Mouse (Mus musculus): ENCODE measurements at regions not wholly inside any gene's neighbourhood (a gene's known extent, or its start where the extent isn't known, plus 50 kb on each side); places are given as distances from the start of the nearest gene placed in this dataset.

DNA sequence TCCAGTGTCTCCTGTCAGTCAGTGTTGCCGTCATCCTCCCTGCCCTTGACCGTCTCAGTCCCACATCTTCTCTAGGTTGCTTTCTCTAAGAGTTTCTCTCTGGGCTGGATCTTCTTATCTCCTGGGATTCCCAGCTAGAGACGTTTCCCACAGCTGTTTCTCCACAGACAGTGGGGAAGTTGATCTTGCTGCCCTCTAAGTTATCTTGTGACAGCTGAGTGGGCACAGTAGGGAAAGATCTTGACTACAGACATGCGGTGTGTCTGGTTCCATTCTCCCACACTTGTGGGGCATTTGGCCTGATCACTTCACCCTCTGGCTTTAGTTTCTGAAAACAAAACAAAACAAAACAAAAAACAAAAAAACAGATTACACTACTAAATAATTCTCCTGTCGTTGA, 165.2 kb upstream of the Tyw5 start:
- intact Hi-C loops (cut with DNase I): no loop called here
- DNase-seq: no peak

GRCm38 (mm10) chr1:57573829-57574228, 166.9 kb upstream of the Tyw5 start:
- intact Hi-C loops (cut with DNase I): no loop called here
- DNase-seq: no peak

GRCm38 (mm10) chr1:57574530-57574929, 167.6 kb upstream of the Tyw5 start:
- DNase-seq: no peak
- intact Hi-C loops (cut with DNase I): no loop called here

GRCm38 (mm10) chr1:57576066-57576753, 169.3 kb upstream of the Tyw5 start:
- intact Hi-C loops (cut with DNase I): no loop called here
- no peak for DNase-seq

DNA sequence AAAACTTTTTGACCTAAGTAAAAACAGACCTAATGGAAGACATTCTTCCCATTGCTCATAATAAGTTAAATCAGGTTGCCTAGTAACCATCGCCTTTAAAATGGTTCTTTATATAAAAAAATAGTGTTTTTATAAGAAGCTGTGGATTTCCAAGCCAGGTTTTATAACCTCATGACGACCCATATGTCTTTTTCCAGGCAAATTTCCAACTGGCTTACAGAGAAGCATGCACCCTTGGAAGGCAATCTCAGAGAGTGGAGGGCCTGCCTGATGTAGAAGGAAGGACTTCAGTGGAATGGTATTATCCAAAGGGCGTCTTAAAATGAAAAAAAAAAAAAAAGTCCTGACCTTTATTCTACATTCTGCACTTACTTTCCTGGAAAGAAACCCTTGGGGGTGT, 172.2 kb upstream of the Tyw5 start:
- DNase-seq: no peak
- intact Hi-C loops (cut with DNase I): no loop called here

GRCm38 (mm10) chr1:57593707-57594589, 180.0 kb upstream of the Spats2l start:
- intact Hi-C loops (cut with DNase I): no loop called here
- DNase-seq: peak; percentile 31

GRCm38 (mm10) chr1:57594815-57595214, 179.1 kb upstream of the Spats2l start:
- no peak for DNase-seq

DNA sequence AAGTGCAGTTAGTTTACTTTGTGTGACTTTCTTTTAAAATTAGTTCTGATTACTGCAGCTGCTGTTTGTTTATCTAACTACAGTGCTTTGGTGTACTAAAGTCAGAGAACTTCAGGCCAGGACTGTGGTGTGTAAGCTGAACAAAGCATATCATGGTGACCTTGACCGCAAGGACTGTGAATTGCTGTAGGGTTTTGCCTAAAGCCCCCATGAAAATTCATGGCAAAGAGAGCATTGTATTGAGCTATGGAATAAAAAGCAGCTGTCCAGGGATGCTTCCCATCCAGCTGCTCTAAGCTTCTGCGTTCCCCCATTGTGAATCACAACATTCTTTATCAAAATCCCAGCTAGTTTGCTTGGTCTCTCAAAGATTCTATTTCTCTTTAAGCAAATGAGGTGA, 173.0 kb upstream of the Spats2l start:
- no peak for DNase-seq
- intact Hi-C loops (cut with DNase I): loop anchor here (10.0 kb wide), 1 partner anchor 254 kb away; no protein-coding TSS in a partner anchor

More at GRCm38 (mm10) chr1:57594815-57595214, 179.1 kb upstream of the Spats2l start:
- intact Hi-C loops (cut with DNase I): no loop called here

DNA sequence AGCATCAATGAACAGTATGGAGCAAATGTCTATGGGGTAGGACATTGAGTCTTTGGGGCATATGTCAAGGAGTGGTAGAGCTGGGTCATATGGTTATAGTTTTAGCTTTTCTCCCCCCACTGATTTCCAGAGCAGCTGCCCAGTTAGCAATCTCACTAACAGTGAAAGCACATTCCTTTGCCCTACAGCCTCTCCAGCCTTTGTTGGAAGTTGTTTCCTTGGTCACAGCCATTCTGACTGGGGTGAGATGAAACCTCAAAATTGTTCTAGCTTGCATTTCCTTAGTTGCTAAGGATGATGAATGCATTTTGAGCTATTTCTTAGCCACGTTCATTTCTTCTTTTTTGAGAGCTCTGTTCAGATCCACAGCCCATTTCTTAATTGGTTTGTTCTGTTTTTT, 168.4 kb upstream of the Spats2l start:
- DNase-seq: no peak
- intact Hi-C loops (cut with DNase I): loop anchor here (10.0 kb wide), 1 partner anchor 249 kb away; no protein-coding TSS in a partner anchor

- no peak for DNase-seq
- intact Hi-C loops (cut with DNase I): loop anchor here (10.0 kb wide), 1 partner anchor 249 kb away; no protein-coding TSS in a partner anchor
These were observed 167.8 kb upstream of the Spats2l start for GRCm38 (mm10) chr1:57606060-57606683.

- intact Hi-C loops (cut with DNase I): loop anchor here (10.0 kb wide), 1 partner anchor 248 kb away; no protein-coding TSS in a partner anchor
- no peak for DNase-seq
These were observed 166.9 kb upstream of the Spats2l start for GRCm38 (mm10) chr1:57607026-57607425.

GRCm38 (mm10) chr1:57607626-57608422, 166.1 kb upstream of the Spats2l start:
- intact Hi-C loops (cut with DNase I): loop anchor here (10.0 kb wide), 1 partner anchor 247 kb away; no protein-coding TSS in a partner anchor
- DNase-seq: no peak

- intact Hi-C loops (cut with DNase I): loop anchor here (10.0 kb wide), 1 partner anchor 246 kb away; no protein-coding TSS in a partner anchor
- DNase-seq: no peak
These were observed 165.6 kb upstream of the Spats2l start for GRCm38 (mm10) chr1:57608423-57608679.

DNA sequence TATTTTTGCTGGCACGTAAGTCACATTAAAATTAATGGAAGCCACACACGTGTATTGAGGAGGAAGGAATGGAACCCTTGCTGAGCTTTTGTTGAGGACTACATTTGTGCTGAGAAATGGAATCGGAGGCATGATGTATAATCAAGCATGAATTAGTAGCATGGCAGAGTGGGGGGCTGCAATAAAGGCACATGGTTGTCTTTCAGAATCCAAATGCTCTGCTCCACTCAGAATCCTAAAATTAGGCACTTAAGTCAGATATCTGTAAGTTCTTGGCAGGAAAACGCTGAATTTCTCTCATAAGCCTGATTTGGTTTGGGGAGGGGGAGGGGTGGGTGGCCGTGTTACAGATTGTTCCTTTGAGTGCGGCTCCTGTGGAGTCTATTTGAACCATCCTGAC, 164.7 kb upstream of the Spats2l start:
- DNase-seq: no peak
- intact Hi-C loops (cut with DNase I): loop anchor here (10.0 kb wide), 1 partner anchor 245 kb away; no protein-coding TSS in a partner anchor

DNA sequence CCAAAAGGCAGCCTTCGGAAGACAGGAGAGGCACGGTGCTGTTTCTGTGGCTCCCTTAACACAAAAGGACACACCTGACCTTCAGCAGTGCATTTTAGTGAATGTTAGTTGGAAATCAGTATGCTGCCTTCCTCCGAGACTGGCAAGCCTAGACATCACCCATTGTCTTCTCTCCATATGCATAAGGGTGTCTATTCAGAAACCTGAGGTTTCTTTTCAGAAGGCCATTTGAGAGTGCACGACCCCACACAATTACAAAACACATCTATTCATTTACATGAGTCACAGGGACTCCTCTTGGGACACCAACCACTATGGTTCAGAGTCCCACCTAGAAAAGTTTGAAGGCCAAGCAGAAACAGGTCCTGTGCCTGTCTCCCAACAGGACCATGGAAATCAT, 161.8 kb upstream of the Spats2l start:
- DNase-seq: no peak
- intact Hi-C loops (cut with DNase I): no loop called here

- DNase-seq: no peak
- intact Hi-C loops (cut with DNase I): no loop called here
These were observed 160.8 kb upstream of the Spats2l start for GRCm38 (mm10) chr1:57612931-57613804.

- DNase-seq: no peak
- intact Hi-C loops (cut with DNase I): no loop called here
These were observed 158.8 kb upstream of the Spats2l start for GRCm38 (mm10) chr1:57615155-57615554.

DNA sequence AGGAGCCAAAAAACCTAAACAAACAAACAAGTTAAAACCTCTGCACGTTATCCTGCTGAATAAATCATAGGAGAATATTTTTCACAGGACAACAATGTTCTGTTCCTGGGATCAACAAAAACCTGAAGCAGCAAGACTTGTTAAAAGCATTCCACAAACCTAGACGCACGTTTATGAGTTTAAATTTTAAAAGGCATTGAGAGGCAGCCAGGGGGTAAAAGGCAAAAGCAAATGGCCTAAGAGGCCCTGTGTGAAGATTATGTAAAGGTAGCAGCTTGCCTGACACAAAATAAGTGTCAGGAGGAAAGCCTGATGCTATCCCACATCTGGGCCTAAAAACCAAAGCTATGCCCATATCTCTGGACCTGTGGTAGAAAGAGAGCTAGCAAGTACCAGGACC, 156.6 kb upstream of the Spats2l start:
- no peak for DNase-seq
- intact Hi-C loops (cut with DNase I): no loop called here

- intact Hi-C loops (cut with DNase I): no loop called here
- DNase-seq: no peak
These were observed 151.4 kb upstream of the Spats2l start for GRCm38 (mm10) chr1:57622561-57622960.

GRCm38 (mm10) chr1:57633986-57634385, 140.0 kb upstream of the Spats2l start:
- DNase-seq: peak; percentile 9
- intact Hi-C loops (cut with DNase I): no loop called here

Data from left cerebral cortex, postnatal 4 days (tissue).